Mouse (Mus musculus): ENCODE results near the gene Smad5. TPM values are rescaled to one million over a fixed set of nuclear protein-coding genes. Genes with fewer than 3 reads are reported as not detected.

The Smad5 gene
- total and polyA plus RNA-seq, 3 experiments, result 19.7 to 30.3 (median 29.7) TPM

DNA sequence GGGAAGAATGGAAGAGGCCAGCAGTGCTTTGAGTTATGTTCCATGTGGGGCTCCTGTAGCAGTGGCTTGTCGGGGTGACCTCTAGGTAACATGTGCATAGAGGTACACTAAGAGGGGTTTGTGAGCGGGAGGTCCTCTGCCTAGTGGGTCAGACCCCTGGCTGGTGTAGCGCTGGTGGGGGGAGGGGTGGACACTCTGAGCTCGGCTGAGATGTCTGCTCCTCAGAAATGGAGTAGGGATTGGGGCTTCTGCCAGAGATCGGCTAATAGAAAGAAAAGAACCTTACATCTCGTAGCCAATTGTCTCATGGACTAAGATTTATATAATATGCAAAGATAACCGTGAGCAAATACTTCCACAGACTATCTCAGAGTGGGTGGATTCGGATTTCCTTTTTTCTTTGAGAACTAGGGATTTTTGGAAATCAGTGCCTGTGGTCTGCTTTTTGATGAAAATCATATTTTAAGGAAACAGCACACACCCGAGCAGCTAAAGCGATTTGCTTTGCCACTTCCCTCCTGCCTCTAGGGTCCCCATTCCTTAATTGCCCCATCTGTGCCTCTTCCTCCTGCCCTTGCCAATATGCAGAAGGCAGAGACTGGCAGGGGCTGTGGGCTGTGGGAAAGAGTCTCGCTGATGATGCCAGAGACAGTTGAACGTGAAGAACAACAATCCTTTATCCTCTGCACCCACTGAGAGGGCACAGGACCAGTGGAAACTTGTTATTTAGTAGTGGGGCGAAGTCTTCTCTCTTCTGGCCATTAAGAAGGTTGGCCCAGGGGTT lies 59.8 kb downstream of the Smad5 start:
- H3K4me3 ChIP-seq, result no peak overlapping the region
- no peaks in the 10 kb centered on the region for H3K79me2 ChIP-seq (replicated peaks; ENCODE audit: control insufficient read depth, insufficient read depth, low read length)
- H3K9ac ChIP-seq (ENCODE audit: low read depth, low read length), result no peak overlapping the region
- intact Hi-C loops (cut with DNase I), result no loop called here
- TF ChIP-seq POLR2A (IDR thresholded peaks at IDR 0.05; ENCODE audit: insufficient read depth, low read depth, low read length) (no peak), EP300 (IDR thresholded peaks at IDR 0.05; ENCODE audit: insufficient read depth, low read depth, low read length) (no peak)
- no peak overlapping the region for H3K27ac ChIP-seq
- no peak for DNase-seq
- peaks cover 2% of the 10 kb centered on the region; the same call in 1 of the 2 replicates for H3K27me3 ChIP-seq (ENCODE audit: control insufficient read depth, insufficient read depth, low read length)
- WGBS, result 42% methylated on average over 13 of the region's 13 CpGs
- H3K4me1 ChIP-seq (ENCODE audit: control insufficient read depth, insufficient read depth, low read length), result no peaks in the 10 kb centered on the region
- no peaks in the 10 kb centered on the region for H3K36me3 ChIP-seq (ENCODE audit: control insufficient read depth, insufficient read depth, low read length)

DNA sequence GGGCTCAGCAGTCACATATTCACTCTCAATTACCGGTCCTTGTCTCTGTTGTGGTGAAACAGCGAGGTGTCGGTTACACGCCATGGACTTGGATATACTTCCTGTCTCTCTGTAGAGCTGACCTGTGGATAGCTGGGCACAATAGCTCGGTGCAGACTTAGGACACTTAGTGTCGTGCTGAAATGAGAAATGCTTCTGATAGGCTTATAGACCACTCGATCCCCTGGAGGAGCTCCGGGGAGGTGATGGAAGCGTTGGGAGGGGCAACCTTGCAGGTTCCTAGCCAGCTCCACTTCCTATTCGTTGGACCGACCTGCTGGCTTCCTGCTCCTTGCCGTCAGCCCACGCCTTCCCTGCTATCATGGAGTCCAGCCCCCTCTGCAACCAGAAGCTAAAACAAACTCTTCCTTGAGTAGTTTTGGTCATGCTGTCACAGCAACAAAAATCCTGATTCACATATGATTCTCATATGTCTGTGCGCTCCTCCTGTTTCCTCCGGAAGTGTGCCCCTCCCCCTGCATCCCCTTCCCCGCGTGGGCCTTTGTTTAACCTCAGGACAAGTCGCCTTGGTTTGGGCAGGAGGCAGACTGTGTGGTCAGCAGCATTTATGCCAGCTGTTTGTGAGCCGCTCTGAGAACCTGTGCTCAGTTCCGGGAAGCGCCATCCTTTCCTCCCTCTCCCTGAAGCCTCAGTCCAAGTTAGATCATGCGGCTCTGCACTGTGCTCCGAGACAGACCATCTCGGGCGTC lies 62.6 kb downstream of the Smad5 start:
- peak overlapping the region; percentile 11 for H3K4me3 ChIP-seq
- no peaks in the 10 kb centered on the region for H3K4me1 ChIP-seq (ENCODE audit: control insufficient read depth, insufficient read depth, low read length)
- H3K36me3 ChIP-seq (ENCODE audit: control insufficient read depth, insufficient read depth, low read length), result no peaks in the 10 kb centered on the region
- no peaks in the 10 kb centered on the region for H3K79me2 ChIP-seq (replicated peaks; ENCODE audit: control insufficient read depth, insufficient read depth, low read length)
- 23% methylated on average over 25 of the region's 25 CpGs for WGBS
- TF ChIP-seq CTCF (IDR thresholded peaks at IDR 0.05) (no peak), EP300 (IDR thresholded peaks at IDR 0.05; ENCODE audit: insufficient read depth, low read depth, low read length) (no peak), POLR2A (IDR thresholded peaks at IDR 0.05; ENCODE audit: insufficient read depth, low read depth, low read length) (no peak)
- H3K9ac ChIP-seq (ENCODE audit: low read depth, low read length), result 0 out of 2 replicates have a peak overlapping the region, but pooled peaks have one; percentile 17
- intact Hi-C loops (cut with DNase I), result no loop called here
- no peak overlapping the region for H3K27ac ChIP-seq
- no peak for DNase-seq
- H3K27me3 ChIP-seq (ENCODE audit: control insufficient read depth, insufficient read depth, low read length), result peaks cover 2% of the 10 kb centered on the region; the same call in 1 of the 2 replicates

- H3K4me1 ChIP-seq (ENCODE audit: control insufficient read depth, insufficient read depth, low read length), result no peaks in the 10 kb centered on the region
- DNase-seq, result no peak
- H3K79me2 ChIP-seq (replicated peaks; ENCODE audit: control insufficient read depth, insufficient read depth, low read length), result no peaks in the 10 kb centered on the region
- H3K36me3 ChIP-seq (ENCODE audit: control insufficient read depth, insufficient read depth, low read length), result no peaks in the 10 kb centered on the region
- WGBS, result 25% methylated on average over 5 of the region's 5 CpGs
- TF ChIP-seq POLR2A (IDR thresholded peaks at IDR 0.05; ENCODE audit: insufficient read depth, low read depth, low read length) (no peak), EP300 (IDR thresholded peaks at IDR 0.05; ENCODE audit: insufficient read depth, low read depth, low read length) (no peak), CTCF (IDR thresholded peaks at IDR 0.05) (no peak)
- H3K27me3 ChIP-seq (ENCODE audit: control insufficient read depth, insufficient read depth, low read length), result peaks cover 2% of the 10 kb centered on the region; the same call in 1 of the 2 replicates
- no peak overlapping the region for H3K27ac ChIP-seq
- intact Hi-C loops (cut with DNase I), result no loop called here
- no peak overlapping the region for H3K4me3 ChIP-seq
- no peak overlapping the region for H3K9ac ChIP-seq (ENCODE audit: low read depth, low read length)
Measured at GRCm38 (mm10) chr13:56766211-56766610, 63.4 kb downstream of the Smad5 start.

DNA sequence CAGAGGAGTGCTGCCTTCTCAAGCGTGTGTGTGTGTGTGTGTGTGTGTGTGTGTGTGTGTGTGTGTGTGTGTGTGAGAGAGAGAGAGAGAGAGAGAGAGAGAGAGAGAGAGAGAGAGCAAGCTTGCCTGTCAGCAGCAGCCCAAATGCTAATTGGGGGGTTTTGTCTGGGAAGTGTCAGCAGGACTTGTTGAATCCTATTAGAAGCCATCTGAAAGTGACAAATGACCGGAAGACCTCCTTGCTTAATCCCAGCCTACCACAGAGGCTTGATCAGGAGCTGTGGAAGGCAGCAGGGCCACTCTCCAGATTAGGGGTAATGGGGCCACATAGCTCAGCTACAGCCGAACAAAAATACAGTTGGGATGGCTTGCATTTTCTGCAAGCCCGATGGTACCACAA lies 66.6 kb downstream of the Smad5 start:
- no peaks in the 10 kb centered on the region for H3K4me1 ChIP-seq (ENCODE audit: control insufficient read depth, insufficient read depth, low read length)
- no peak overlapping the region for H3K27ac ChIP-seq
- no peaks in the 10 kb centered on the region for H3K27me3 ChIP-seq (ENCODE audit: control insufficient read depth, insufficient read depth, low read length)
- no peaks in the 10 kb centered on the region for H3K36me3 ChIP-seq (ENCODE audit: control insufficient read depth, insufficient read depth, low read length)
- H3K9ac ChIP-seq (ENCODE audit: low read depth, low read length), result no peak overlapping the region
- intact Hi-C loops (cut with DNase I), result no loop called here
- TF ChIP-seq POLR2A (IDR thresholded peaks at IDR 0.05; ENCODE audit: insufficient read depth, low read depth, low read length), result no peak
- no peaks in the 10 kb centered on the region for H3K79me2 ChIP-seq (replicated peaks; ENCODE audit: control insufficient read depth, insufficient read depth, low read length)
- WGBS, result 65% methylated on average over 4 of the region's 4 CpGs
- no peak for DNase-seq
- H3K4me3 ChIP-seq, result no peak overlapping the region

DNA sequence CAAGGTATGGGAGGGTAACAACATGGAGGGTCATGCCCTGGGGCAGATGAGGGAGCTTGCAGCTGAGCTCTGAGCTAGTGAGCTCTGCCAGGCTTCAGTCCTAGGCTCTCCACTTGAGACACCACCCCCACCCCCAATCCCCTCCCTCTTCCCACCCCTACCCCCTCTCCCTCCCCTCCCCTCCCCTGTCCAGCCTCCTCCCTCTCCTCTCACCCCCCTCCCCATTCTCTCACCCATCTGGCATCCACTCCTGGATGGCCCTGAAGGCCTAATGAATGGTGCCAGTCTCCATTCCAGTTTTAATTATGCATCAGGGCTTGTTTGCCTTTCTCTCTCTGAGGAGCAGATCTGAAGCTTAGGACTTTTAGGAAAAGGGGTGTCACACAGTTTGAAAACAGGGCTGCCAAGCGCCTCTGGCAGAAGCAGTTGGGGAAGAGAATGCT lies 67.3 kb downstream of the Smad5 start:
- 83% methylated on average over 1 of the region's 1 CpGs for WGBS
- Histone ChIP-seq H3K9ac (ENCODE audit: low read depth, low read length) (no peak overlapping the region), H3K4me1 (ENCODE audit: control insufficient read depth, insufficient read depth, low read length) (no peaks in the 10 kb centered on the region), H3K27me3 (ENCODE audit: control insufficient read depth, insufficient read depth, low read length) (no peaks in the 10 kb centered on the region), H3K36me3 (ENCODE audit: control insufficient read depth, insufficient read depth, low read length) (no peaks in the 10 kb centered on the region), H3K79me2 (replicated peaks; ENCODE audit: control insufficient read depth, insufficient read depth, low read length) (no peaks in the 10 kb centered on the region), H3K4me3 (no peak overlapping the region), H3K27ac (no peak overlapping the region)
- intact Hi-C loops (cut with DNase I), result no loop called here
- DNase-seq, result no peak
- no peak for TF ChIP-seq EP300 (IDR thresholded peaks at IDR 0.05; ENCODE audit: insufficient read depth, low read depth, low read length)
- TF ChIP-seq POLR2A (IDR thresholded peaks at IDR 0.05; ENCODE audit: insufficient read depth, low read depth, low read length), result no peak
- no peak for TF ChIP-seq CTCF (IDR thresholded peaks at IDR 0.05)

- no peaks in the 10 kb centered on the region for H3K27me3 ChIP-seq (ENCODE audit: control insufficient read depth, insufficient read depth, low read length)
- no peak for DNase-seq
- no peaks in the 10 kb centered on the region for H3K36me3 ChIP-seq (ENCODE audit: control insufficient read depth, insufficient read depth, low read length)
- H3K4me3 ChIP-seq, result no peak overlapping the region
- no peak for TF ChIP-seq EP300 (IDR thresholded peaks at IDR 0.05; ENCODE audit: insufficient read depth, low read depth, low read length)
- peak; percentile 33 for TF ChIP-seq CTCF (IDR thresholded peaks at IDR 0.05)
- H3K4me1 ChIP-seq (ENCODE audit: control insufficient read depth, insufficient read depth, low read length), result no peaks in the 10 kb centered on the region
- WGBS, result 63% methylated on average over 5 of the region's 5 CpGs
- H3K9ac ChIP-seq (ENCODE audit: low read depth, low read length), result no peak overlapping the region
- no peaks in the 10 kb centered on the region for H3K79me2 ChIP-seq (replicated peaks; ENCODE audit: control insufficient read depth, insufficient read depth, low read length)
- no peak overlapping the region for H3K27ac ChIP-seq
- intact Hi-C loops (cut with DNase I), result no loop called here
Measured at GRCm38 (mm10) chr13:56770786-56771185, 68.0 kb downstream of the Smad5 start.
